Mouse (Mus musculus) kidney, postnatal 0 days (tissue): ENCODE measurements around the gene Coq5. TPM values are rescaled to one million over a fixed set of nuclear protein-coding genes. Genes with fewer than 3 reads are reported as not detected.

Experiments
- ATAC-seq: fragments of 200-750 bp; cut with Nextera tagmentation; replicated peaks from 2 replicates; pipeline ENCODE4 v1.8.0; 2017; ENCODE audit warnings: low read depth, moderate number of reproducible peaks, moderate TSS enrichment, moderate library complexity; ENCODE audit not compliant: low FRiP score
- DNase-seq: peaks from one replicate; pipeline ENCODE4 v3.0.0-alpha.2; 2016; ENCODE audit warnings: low spot score
- H3K27ac ChIP-seq: fragments of 300-500 bp; sonication (generic); 2 replicates; pipeline ENCODE4 v1.5.1; 2014; ENCODE audit warnings: mild to moderate bottlenecking
- H3K27me3 ChIP-seq: fragments of 300-500 bp; sonication (generic); 2 replicates; pipeline ENCODE4 v1.6.1; 2014; ENCODE audit warnings: low read length, mixed read lengths; ENCODE audit not compliant: insufficient read depth
- H3K36me3 ChIP-seq: fragments of 300-500 bp; sonication (generic); 2 replicates; pipeline ENCODE4 v1.6.1; 2014; ENCODE audit warnings: low read length, mixed read lengths; ENCODE audit not compliant: insufficient read depth
- H3K4me1 ChIP-seq: fragments of 300-500 bp; sonication (generic); replicated peaks from 2 replicates; pipeline ENCODE4 v1.6.1; 2014; ENCODE audit warnings: antibody characterized with exemption, low read length, mixed read lengths; ENCODE audit not compliant: insufficient read depth
- H3K4me2 ChIP-seq: fragments of 300-500 bp; sonication (generic); 2 replicates; pipeline ENCODE4 v1.6.1; 2014; ENCODE audit warnings: mild to moderate bottlenecking, low read length, moderate library complexity, mixed read lengths
- H3K4me3 ChIP-seq: fragments of 300-500 bp; sonication (generic); replicated peaks from 2 replicates; pipeline ENCODE4 v1.5.1; 2014; ENCODE audit warnings: low read depth, low read length
- H3K9ac ChIP-seq: fragments of 300-500 bp; sonication (generic); 2 replicates; pipeline ENCODE4 v1.6.1; 2014; ENCODE audit warnings: low read depth, low read length
- H3K9me3 ChIP-seq: fragments of 300-500 bp; sonication (generic); replicated peaks from 2 replicates; pipeline ENCODE4 v1.6.1; 2016; ENCODE audit warnings: low read length, inconsistent platforms, mixed read lengths
- CTCF ChIP-seq: IDR thresholded peaks from 2 replicates; pipeline ENCODE4 v1.5.1; 2016; ENCODE audit warnings: antibody characterized with exemption, low read depth, mild to moderate bottlenecking, moderate library complexity
- WGBS: fragments of 180-500 bp; shearing (Covaris S2); extraction: QIAGEN DNeasy Blood & Tissue Kit; methylation state at CpG from one replicate; pipeline ENCODE4 v1.1.7; 2014; 5-methylcytosine and 5-hydroxymethylcytosine counted together
- polyA plus RNA-seq: library from polyadenylated mRNA; unstranded; fragments of >200 nt; fragmentation: Nextera tagmentation; extraction: Ambion mirVana; gene quantifications from 2 replicates; pipeline ENCODE4 v1.2.1, GENCODE M21; 2015

The Coq5 gene
- polyA plus RNA-seq, 1 experiment from 2014 or later: 44.7 TPM

- peak; percentile 28 for DNase-seq
- H3K4me1 ChIP-seq: peaks cover 17% of the 10 kb centered on the region
- no peak overlapping the region for H3K4me2 ChIP-seq
- H3K9me3 ChIP-seq: no peaks in the 10 kb centered on the region
- H3K36me3 ChIP-seq: no peaks in the 10 kb centered on the region
- no peak for ATAC-seq
- no peak for TF ChIP-seq CTCF
- 14% methylated on average over 14 of the region's 14 CpGs for WGBS
- no peak overlapping the region for H3K4me3 ChIP-seq
- H3K9ac ChIP-seq: 0 out of 2 replicates have a peak overlapping the region, but pooled peaks have one; percentile 6
- H3K27ac ChIP-seq: no peak overlapping the region
- no peaks in the 10 kb centered on the region for H3K27me3 ChIP-seq
Observed at GRCm38 (mm10) chr5:115316968-115317644, 37.6 kb downstream of the Coq5 start.

GRCm38 (mm10) chr5:115317645-115318328 lies 38.3 kb downstream of the Coq5 start:
- WGBS: 9% methylated on average over 10 of the region's 10 CpGs
- DNase-seq: peak; percentile 72
- 0 out of 2 replicates have a peak overlapping the region, but pooled peaks have one; percentile 74 for H3K27ac ChIP-seq

GRCm38 (mm10) chr5:115319004-115319940 lies 39.8 kb downstream of the Coq5 start:
- WGBS: under 1% methylated on average over 21 of the region's 22 CpGs

More at GRCm38 (mm10) chr5:115317645-115318328, 38.3 kb downstream of the Coq5 start:
- ATAC-seq: no peak
- Histone ChIP-seq H3K4me2 (peak overlapping the region; percentile 12; the same call in 1 of the 2 replicates), H3K4me1 (peaks cover 17% of the 10 kb centered on the region), H3K36me3 (no peaks in the 10 kb centered on the region), H3K9ac (no peak overlapping the region), H3K27me3 (no peaks in the 10 kb centered on the region), H3K4me3 (no peak overlapping the region), H3K9me3 (no peaks in the 10 kb centered on the region)
- no peak for TF ChIP-seq CTCF

DNA sequence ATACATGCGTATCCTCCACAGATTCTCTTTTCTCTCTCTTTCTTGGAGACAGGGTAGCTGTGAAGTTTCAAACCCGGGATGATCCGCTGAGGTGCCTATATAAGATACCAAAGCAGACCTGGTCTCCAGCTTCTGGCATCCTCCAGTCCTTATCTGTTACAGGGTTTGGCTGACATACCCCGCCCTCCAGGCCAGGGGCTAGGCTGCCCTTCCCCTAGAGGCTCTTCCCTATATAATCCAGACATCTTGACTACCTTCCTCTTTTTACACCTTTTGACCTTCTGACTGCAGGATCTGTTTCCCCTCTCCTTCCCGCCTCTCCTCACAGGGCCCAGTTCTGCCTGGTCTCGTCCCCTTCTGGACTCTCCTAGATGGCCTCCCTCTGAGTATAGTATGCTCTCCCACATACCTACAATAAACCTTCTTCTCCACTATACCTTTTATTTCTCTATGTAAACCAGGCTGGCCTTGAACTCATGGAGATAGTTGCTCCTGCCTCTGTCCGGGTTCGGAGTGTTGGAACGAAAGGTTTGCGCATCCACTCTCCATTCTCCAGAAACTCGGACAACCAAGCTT lies 46.9 kb downstream of the Coq5 start:
- no peak for DNase-seq
- H3K9ac ChIP-seq: peak overlapping the region; percentile 94
- ATAC-seq: peak; percentile 20; the same call in 1 of the 2 replicates
- no peak for TF ChIP-seq CTCF
- no peaks in the 10 kb centered on the region for H3K27me3 ChIP-seq
- 25% methylated on average over 11 of the region's 11 CpGs for WGBS
- H3K4me3 ChIP-seq: peak overlapping the region; percentile 89
- H3K4me1 ChIP-seq: peaks cover 14% of the 10 kb centered on the region; the same call in 1 of the 2 replicates
- no peaks in the 10 kb centered on the region for H3K9me3 ChIP-seq
- H3K36me3 ChIP-seq: 0 out of 2 replicates have a peak, but pooled peaks cover 14% of the 10 kb centered on the region
- peak overlapping the region; percentile 65 for H3K27ac ChIP-seq
- peak overlapping the region; percentile 97 for H3K4me2 ChIP-seq

More at GRCm38 (mm10) chr5:115319004-115319940, 39.8 kb downstream of the Coq5 start:
- ATAC-seq (peak; percentile 89), DNase-seq (peak; percentile 97)
- Histone ChIP-seq H3K4me2 (peak overlapping the region; percentile 63), H3K36me3 (no peaks in the 10 kb centered on the region), H3K9ac (0 out of 2 replicates have a peak overlapping the region, but pooled peaks have one; percentile 24), H3K4me3 (peak overlapping the region; percentile 30), H3K27ac (peak overlapping the region; percentile 74), H3K9me3 (no peaks in the 10 kb centered on the region), H3K27me3 (no peaks in the 10 kb centered on the region), H3K4me1 (peaks cover 14% of the 10 kb centered on the region)
- TF ChIP-seq CTCF: peak; percentile 74

DNA sequence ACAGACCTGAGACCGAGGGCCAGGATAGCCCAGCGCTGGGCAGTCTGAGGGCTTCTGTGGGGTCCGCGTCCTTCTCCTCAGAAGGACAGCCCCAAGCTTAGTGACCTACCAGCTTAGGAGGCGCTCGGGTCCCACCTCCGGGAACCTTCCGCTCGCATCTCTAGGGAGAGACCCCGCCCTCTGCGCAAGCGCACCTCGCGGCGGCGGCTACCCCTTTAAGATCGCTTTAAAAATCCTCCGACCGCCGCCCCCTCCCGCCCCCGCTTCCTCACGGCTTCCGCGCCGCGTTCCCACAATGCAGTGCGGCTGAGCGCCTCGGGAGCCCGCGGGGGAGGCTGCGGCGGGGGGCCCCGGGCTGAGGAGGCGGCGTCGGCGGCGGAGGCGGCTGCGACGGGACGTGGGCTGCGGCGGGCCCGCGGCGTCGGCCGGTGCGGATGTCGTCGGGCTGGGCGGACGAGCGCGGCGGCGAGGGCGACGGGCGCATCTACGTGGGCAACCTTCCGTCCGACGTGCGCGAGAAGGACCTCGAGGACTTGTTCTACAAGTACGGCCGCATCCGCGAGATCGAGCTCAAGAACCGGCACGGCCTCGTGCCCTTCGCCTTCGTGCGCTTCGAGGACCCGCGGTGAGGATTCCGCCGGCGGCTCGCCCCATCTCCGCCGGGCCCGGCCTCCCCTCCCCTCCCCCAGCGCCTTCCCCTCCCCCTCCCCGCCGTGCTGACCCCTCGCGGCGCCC lies 47.6 kb downstream of the Coq5 start, which contains the start of gene Srsf9:
Srsf9 (plus strand) TSS at position 303 of the 735 bp plus-strand sequence.
- peak within 1 kb of the TSS; percentile 89 for H3K4me3 ChIP-seq
- H3K9me3 ChIP-seq: no peaks in the 10 kb centered on the region
- DNase-seq (peak; percentile 96), ATAC-seq (peak; percentile 92)
- TF ChIP-seq CTCF: no peak
- H3K27me3 ChIP-seq: no peaks in the 10 kb centered on the region
- H3K4me2 ChIP-seq: peak within 1 kb of the TSS; percentile 97
- H3K27ac ChIP-seq: peak within 1 kb of the TSS; percentile 89
- 0 out of 2 replicates have a peak, but pooled peaks cover 14% of the 10 kb centered on the region for H3K36me3 ChIP-seq
- WGBS: 0% methylated on average over 81 of the region's 97 CpGs
- H3K4me1 ChIP-seq: peaks cover 14% of the 10 kb centered on the region; the same call in 1 of the 2 replicates
- peak within 1 kb of the TSS; percentile 94 for H3K9ac ChIP-seq
